Mouse (Mus musculus) thymus, adult 2 months (tissue): ENCODE measurements around the gene Shf.

Experiments
- CTCF ChIP-seq: fragments of 200-500 bp; IDR thresholded peaks from 2 replicates; pipeline ENCODE4 v1.5.1; 2012; ENCODE audit warnings: mild to moderate bottlenecking, control low read depth, low read length, moderate library complexity, borderline replicate concordance; ENCODE audit not compliant: control insufficient read depth, poor library complexity, insufficient read depth; ENCODE audit errors: extremely low read depth
- POLR2A ChIP-seq: fragments of 200-500 bp; IDR thresholded peaks from 2 replicates; pipeline ENCODE4 v1.6.1; 2012; ENCODE audit warnings: mild to moderate bottlenecking, low read length, control low read depth, moderate library complexity; ENCODE audit not compliant: control insufficient read depth, poor library complexity, insufficient read depth; ENCODE audit errors: extremely low read depth

GRCm38 (mm10) chr2:122366039-122366438, 2.9 kb downstream of the Shf start:
- no peak for TF ChIP-seq POLR2A
- TF ChIP-seq CTCF, result no peak
